Mouse (Mus musculus) cerebellum, postnatal 25 days (tissue): ENCODE data around the gene B430305J03Rik.

ENCODE experiments used
- DNase-seq, 2 experiments: peaks; one replicate each; pipeline ENCODE4 v3.0.0; 2021; ENCODE audit warnings: mixed read lengths in 2 of 2

Gene B430305J03Rik

DNA sequence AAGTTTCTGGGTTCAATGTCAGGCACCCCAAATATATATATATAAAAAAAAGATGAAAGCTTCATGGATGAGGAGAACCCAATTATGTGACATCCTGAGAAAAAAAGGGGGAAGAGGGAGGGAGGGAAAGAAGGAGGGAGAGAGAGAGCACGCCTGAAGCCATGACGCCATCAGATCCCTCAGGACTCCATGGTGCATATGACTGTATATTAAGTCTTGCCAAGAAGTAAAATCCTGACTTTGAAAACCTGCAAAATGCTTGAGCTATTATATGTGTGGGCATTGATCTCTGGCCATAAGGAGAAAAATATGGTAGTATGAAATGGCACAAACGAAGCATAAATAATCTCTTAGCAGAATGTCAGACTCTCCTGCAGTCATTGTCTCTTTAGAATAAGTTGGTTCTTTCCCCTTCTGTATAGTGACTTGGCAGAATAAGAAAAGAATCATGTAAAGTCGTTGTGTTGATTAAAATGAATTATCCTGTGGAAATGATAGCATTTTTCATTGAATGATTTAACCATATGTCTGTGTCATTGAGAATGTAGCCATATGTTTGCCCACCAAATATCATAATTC, 17.6 kb downstream of the B430305J03Rik start:
- DNase-seq: no peak

DNA sequence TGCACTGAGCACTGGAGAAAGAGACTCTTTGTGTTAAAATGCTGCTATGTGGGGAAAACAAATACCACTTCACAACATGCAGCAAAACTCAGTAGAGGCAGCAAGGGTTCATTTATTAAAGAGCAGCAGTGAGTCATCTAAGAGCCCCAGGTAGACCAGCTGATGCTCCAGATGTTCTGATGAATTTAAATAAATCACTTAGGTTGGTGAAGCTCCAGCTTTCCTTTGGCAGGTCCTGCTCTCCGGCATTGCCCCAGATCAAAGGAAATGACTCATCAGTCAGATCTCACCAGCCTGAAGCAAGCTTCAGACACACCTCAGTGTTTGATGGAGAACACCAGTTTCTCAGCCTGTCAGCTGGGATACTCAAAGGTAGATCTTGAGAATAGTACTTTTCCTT, 20.1 kb downstream of the B430305J03Rik start:
- no peak for DNase-seq

DNA sequence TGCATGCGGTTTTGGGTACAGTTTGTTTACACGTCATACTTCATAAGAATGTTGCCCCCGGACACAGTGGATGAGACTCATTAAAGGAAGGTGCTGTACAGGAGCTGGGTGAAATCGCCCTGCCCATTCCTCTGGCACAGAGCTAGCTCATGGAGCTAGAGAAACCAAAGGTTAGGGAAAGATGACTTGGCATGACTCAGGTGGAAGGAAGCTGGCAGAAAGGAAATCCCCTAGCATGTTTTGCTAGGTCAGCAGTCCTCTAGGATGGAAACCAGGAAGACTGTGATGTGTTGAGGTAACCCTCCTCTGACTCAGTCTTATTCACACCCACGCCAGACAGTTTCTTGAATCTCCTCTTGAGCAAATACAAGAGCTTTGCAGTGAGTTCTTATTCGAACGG, 21.7 kb downstream of the B430305J03Rik start:
- no peak for DNase-seq

DNA sequence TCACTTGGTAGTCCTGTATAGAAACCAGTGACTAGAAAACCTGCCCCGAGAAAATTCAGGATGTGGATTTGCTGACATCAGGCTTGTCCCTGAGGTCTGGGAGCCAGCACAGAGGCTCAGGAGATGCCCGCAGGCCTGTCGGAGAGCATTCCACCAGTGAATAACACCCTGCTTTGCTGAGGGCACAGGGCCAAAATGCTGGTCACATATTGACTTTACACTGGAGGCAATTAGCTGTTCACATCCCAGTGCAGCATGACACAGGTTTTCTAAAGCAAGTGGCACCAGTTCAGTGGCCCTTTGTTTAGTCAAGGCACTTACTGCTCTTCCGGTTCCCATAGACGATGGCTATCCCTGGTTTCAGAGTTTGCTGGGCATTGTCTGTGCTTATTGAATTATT, 25.4 kb downstream of the B430305J03Rik start:
- no peak for DNase-seq

DNA sequence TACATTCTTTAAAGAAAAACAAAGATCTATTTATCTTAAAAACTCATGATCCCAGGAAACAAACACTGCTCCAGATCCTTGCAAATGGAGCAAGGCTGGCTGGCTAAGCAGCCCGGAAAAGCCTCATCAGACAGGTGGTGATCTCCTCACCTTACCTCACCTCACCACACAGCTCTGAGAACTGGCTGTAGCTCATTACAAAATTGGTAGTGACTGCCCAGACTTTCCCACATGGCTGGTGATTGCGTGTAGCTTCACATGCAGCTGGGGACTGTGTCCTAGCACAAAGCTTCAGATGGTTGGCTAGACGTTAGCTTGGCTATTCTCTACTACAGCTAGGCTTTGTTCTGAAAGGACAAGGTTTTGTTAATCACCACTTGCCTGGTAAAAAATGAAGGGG, 28.5 kb downstream of the B430305J03Rik start:
- no peak for DNase-seq

DNA sequence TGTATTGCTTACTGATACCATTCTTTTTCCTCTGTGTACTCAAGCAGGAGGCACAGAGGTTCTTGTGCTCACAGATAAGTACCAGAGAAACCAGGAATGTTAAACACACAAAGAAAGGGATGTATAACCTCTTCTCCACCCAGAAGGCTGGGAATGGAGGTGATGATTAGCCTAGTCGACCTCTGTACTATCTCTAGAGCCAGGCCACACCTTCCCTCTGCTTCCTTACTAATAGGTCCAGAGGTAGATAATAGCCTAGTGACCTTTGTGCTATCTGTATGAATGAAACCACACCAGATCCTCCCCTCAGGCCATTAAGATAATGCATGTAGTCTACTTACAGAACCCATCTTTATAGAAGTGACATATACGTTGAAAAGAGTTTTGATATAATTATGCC, 29.5 kb downstream of the B430305J03Rik start:
- DNase-seq: no peak

DNA sequence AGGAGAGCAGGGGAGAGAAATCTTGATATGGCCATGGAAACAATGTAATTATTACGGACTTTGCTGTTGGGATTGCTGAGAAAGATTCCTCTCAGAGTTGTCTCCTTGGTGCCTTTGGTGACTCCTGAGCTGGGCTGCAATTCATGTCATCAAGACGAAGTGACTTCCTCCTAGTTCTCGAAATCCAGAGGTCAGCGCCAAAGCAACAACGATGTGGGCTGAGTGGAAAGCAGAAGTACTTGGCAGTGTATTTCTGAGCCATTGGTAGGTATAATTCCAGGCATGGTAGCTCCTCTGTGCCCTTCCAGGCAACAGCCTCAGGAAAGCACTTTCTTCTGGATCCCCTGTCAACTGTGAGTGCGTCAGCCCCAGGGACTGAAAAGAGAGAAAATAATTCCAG, 44.1 kb downstream of the B430305J03Rik start:
- no peak for DNase-seq

DNA sequence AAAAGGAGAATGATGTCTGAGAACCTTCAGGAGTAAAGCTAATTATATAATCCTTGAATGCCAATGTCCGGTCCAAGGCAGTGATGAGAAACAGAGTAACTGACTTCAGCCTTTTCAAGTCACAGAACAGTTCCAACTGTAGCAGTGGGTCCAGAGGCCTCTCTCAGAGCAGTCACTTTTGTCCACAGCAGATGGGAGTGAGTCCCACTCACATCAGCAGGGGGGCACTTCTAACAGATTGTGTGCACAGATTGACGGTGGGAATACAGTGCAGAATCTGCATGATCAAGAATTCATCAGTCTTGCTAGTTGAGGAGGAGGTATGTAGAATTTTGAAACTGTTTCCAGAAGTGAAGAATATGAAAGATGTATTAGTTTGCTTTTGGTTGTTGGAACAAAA, 45.7 kb downstream of the B430305J03Rik start:
- peak; percentile 6 to 35 for DNase-seq

DNA sequence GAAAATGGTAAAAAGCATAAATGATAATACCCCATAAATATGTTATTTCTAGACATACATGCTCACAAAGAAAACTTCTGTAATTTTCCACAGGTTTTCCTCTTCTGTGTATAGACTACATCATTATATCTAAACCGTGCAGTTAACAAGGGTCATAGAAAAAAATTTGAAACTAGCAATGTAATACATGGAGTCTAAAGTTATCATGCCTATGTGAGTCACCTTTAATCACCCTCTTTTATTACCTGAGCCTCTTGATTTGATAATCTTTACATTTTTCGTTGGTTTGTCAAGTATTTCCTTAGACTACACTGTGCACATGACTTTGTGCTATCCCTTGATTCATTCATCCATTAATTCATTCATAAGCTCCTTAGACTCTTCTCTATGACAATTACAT, 50.7 kb downstream of the B430305J03Rik start:
- no peak for DNase-seq
